Mouse (Mus musculus): ENCODE results near the gene D17Wsu92e. TPM values are rescaled to one million over a fixed set of nuclear protein-coding genes. Genes with fewer than 3 reads are reported as not detected.
"Not testable (repeated sequence)": the region's sequence is repeated elsewhere in the genome, so short reads cannot be mapped to it uniquely, and the experiment has no call there.

Gene D17Wsu92e
- total RNA-seq, 2 experiments from 2014 or later = 219 to 228 TPM

- intact Hi-C loops (cut with DNase I) = loop anchor here (1.0 to 10.0 kb wide), 4 partner anchors 19 to 707 kb away; partner anchors contain the start of genes Anks1, D17Wsu92e, Pacsin1 and Taf11
- DNase-seq (ENCODE audit: extremely low spot score in 1 of 2, low spot score in 2 of 2) = peak; percentile 96 to 97
- Histone ChIP-seq H3K27ac (peak overlapping the region; percentile 89), H3K4me3 (peak overlapping the region; percentile 88)
- no peak; the same call in 1 of the 2 replicates for TF ChIP-seq CTCF (IDR thresholded peaks at IDR 0.05)
These were observed 19.2 kb upstream of the D17Wsu92e start for GRCm38 (mm10) chr17:27839469-27840252.

- H3K27ac ChIP-seq; DNase-seq (ENCODE audit: extremely low spot score in 1 of 2, low spot score in 2 of 2); H3K4me3 ChIP-seq: not testable (repeated sequence)
- intact Hi-C loops (cut with DNase I) = loop anchor here (5.0 to 10.0 kb wide), 2 partner anchors 183 to 706 kb away; partner anchors contain the start of genes Pacsin1 and Uqcc2
These were observed 17.4 kb upstream of the D17Wsu92e start, which contains the start of gene Snrpc for GRCm38 (mm10) chr17:27837850-27838249. Gene Snrpc, plus strand, starts transcription at chr17:27838150.

GRCm38 (mm10) chr17:27830411-27830810 lies 10.0 kb upstream of the D17Wsu92e start:
- H3K27ac ChIP-seq = no peak overlapping the region
- intact Hi-C loops (cut with DNase I) = loop anchor here (10.0 kb wide), 1 partner anchor 176 kb away; the partner anchor contains the start of gene Pacsin1
- TF ChIP-seq CTCF (IDR thresholded peaks at IDR 0.05) = peak; percentile 33
- H3K4me3 ChIP-seq = no peak overlapping the region
- DNase-seq (ENCODE audit: extremely low spot score in 1 of 2, low spot score in 2 of 2) = no peak

GRCm38 (mm10) chr17:27827511-27827910 lies 7.1 kb upstream of the D17Wsu92e start:
- no peak for TF ChIP-seq CTCF (IDR thresholded peaks at IDR 0.05)
- intact Hi-C loops (cut with DNase I) = no loop called here
- H3K27ac ChIP-seq = no peak overlapping the region
- no peak overlapping the region for H3K4me3 ChIP-seq
- no peak for DNase-seq (ENCODE audit: extremely low spot score in 1 of 2, low spot score in 2 of 2)

- Histone ChIP-seq H3K4me3 (no peak overlapping the region), H3K27ac (no peak overlapping the region)
- intact Hi-C loops (cut with DNase I) = no loop called here
- no peak for DNase-seq (ENCODE audit: extremely low spot score in 1 of 2, low spot score in 2 of 2)
- TF ChIP-seq CTCF (IDR thresholded peaks at IDR 0.05) = no peak
These were observed 6.5 kb upstream of the D17Wsu92e start for GRCm38 (mm10) chr17:27826908-27827383.

GRCm38 (mm10) chr17:27825984-27826905 lies 5.8 kb upstream of the D17Wsu92e start:
- H3K4me3 ChIP-seq = peak overlapping the region; percentile 25
- DNase-seq (ENCODE audit: extremely low spot score in 1 of 2, low spot score in 2 of 2) = peak in 1 of 2 experiments; percentile 14
- intact Hi-C loops (cut with DNase I) = no loop called here
- no peak overlapping the region for H3K27ac ChIP-seq
- TF ChIP-seq CTCF (IDR thresholded peaks at IDR 0.05) = no peak

- Histone ChIP-seq H3K27ac (no peak overlapping the region), H3K4me3 (no peak overlapping the region)
- no peak for DNase-seq (ENCODE audit: extremely low spot score in 1 of 2, low spot score in 2 of 2)
- intact Hi-C loops (cut with DNase I) = no loop called here
- TF ChIP-seq CTCF (IDR thresholded peaks at IDR 0.05) = no peak
These were observed 5.1 kb upstream of the D17Wsu92e start for GRCm38 (mm10) chr17:27825539-27825938.

- no peak overlapping the region for H3K4me3 ChIP-seq
- DNase-seq (ENCODE audit: extremely low spot score in 1 of 2, low spot score in 2 of 2) = no peak
- no peak overlapping the region for H3K27ac ChIP-seq
- intact Hi-C loops (cut with DNase I) = no loop called here
- TF ChIP-seq CTCF (IDR thresholded peaks at IDR 0.05) = no peak
These were observed 4.5 kb upstream of the D17Wsu92e start for GRCm38 (mm10) chr17:27824941-27825340.

GRCm38 (mm10) chr17:27823142-27823905 lies 2.9 kb upstream of the D17Wsu92e start:
- DNase-seq (ENCODE audit: extremely low spot score in 1 of 2, low spot score in 2 of 2) = no peak
- intact Hi-C loops (cut with DNase I) = no loop called here
- H3K4me3 ChIP-seq = no peak overlapping the region
- no peak for TF ChIP-seq CTCF (IDR thresholded peaks at IDR 0.05)
- H3K27ac ChIP-seq = no peak overlapping the region

- no peak for DNase-seq (ENCODE audit: extremely low spot score in 1 of 2, low spot score in 2 of 2)
- TF ChIP-seq CTCF (IDR thresholded peaks at IDR 0.05) = no peak
- peak overlapping the region; percentile 72 for H3K4me3 ChIP-seq
- intact Hi-C loops (cut with DNase I) = no loop called here
- peak overlapping the region; percentile 96 for H3K27ac ChIP-seq
These were observed 1.2 kb upstream of the D17Wsu92e start for GRCm38 (mm10) chr17:27821407-27822338.

All from left cerebral cortex, adult 2 months (tissue).